Mouse (Mus musculus): ENCODE measurements around the gene Lcor. TPM values are rescaled to one million over a fixed set of nuclear protein-coding genes. Genes with fewer than 3 reads are reported as not detected.
A peak's percentile ranks its signal among the peaks of the same experiment; 100 is the strongest.

Gene Lcor
- polyA plus RNA-seq (2015; fragmentation: Nextera tagmentation; extraction: Ambion mirVana): 14.0 and 14.7 TPM in 2 replicates

- under 1% methylated on average over 47 of the region's 92 CpGs for WGBS
- ATAC-seq (replicated peaks; ENCODE audit: low FRiP score, low read depth) (peak; percentile 91), DNase-seq (ENCODE audit: low spot score) (peak; percentile 85)
- peak; percentile 9; the same call in 1 of the 2 replicates for TF ChIP-seq CTCF (IDR thresholded peaks at IDR 0.05; ENCODE audit: low read depth)
- H3K9me3 ChIP-seq (replicated peaks; ENCODE audit: low read length): no peaks in the 10 kb centered on the region
- peaks cover 13% of the 10 kb centered on the region; the same call in 1 of the 2 replicates for H3K4me1 ChIP-seq (replicated peaks; ENCODE audit: insufficient read depth, low read length)
- H3K27ac ChIP-seq: peak within 1 kb of the TSS; percentile 98
- peak within 1 kb of the TSS; percentile 98 for H3K4me2 ChIP-seq (ENCODE audit: low read length)
- H3K27me3 ChIP-seq (ENCODE audit: insufficient read depth, low read length): no peaks in the 10 kb centered on the region
- no peaks in the 10 kb centered on the region for H3K36me3 ChIP-seq (ENCODE audit: insufficient read depth, low read length)
- peak within 1 kb of the TSS; percentile 92 for H3K9ac ChIP-seq (ENCODE audit: low read depth, low read length)
- H3K4me3 ChIP-seq (replicated peaks; ENCODE audit: low read depth, low read length): peak within 1 kb of the TSS; percentile 95
Observed at GRCm38 (mm10) chr19:41482190-41482908, at the start of gene Lcor. Gene Lcor (plus strand): TSS chr19:41482637.

- no peak overlapping the region for H3K9ac ChIP-seq (ENCODE audit: low read depth, low read length)
- H3K27me3 ChIP-seq (ENCODE audit: insufficient read depth, low read length): no peaks in the 10 kb centered on the region
- no peak overlapping the region for H3K4me2 ChIP-seq (ENCODE audit: low read length)
- no peaks in the 10 kb centered on the region for H3K9me3 ChIP-seq (replicated peaks; ENCODE audit: low read length)
- ATAC-seq (replicated peaks; ENCODE audit: low FRiP score, low read depth): no peak
- H3K36me3 ChIP-seq (ENCODE audit: insufficient read depth, low read length): no peaks in the 10 kb centered on the region
- no peak for TF ChIP-seq CTCF (IDR thresholded peaks at IDR 0.05; ENCODE audit: low read depth)
- no peak for DNase-seq (ENCODE audit: low spot score)
- no peak overlapping the region for H3K4me3 ChIP-seq (replicated peaks; ENCODE audit: low read depth, low read length)
- 87% methylated on average over 10 of the region's 10 CpGs for WGBS
- no peaks in the 10 kb centered on the region for H3K4me1 ChIP-seq (replicated peaks; ENCODE audit: insufficient read depth, low read length)
- no peak overlapping the region for H3K27ac ChIP-seq
Observed at GRCm38 (mm10) chr19:41435366-41435765, 47.1 kb upstream of the Lcor start.

- no peak overlapping the region for H3K4me3 ChIP-seq (replicated peaks; ENCODE audit: low read depth, low read length)
- 95% methylated on average over 9 of the region's 9 CpGs for WGBS
- DNase-seq (ENCODE audit: low spot score) (no peak), ATAC-seq (replicated peaks; ENCODE audit: low FRiP score, low read depth) (no peak)
- H3K4me2 ChIP-seq (ENCODE audit: low read length): no peak overlapping the region
- H3K27me3 ChIP-seq (ENCODE audit: insufficient read depth, low read length): no peaks in the 10 kb centered on the region
- H3K9ac ChIP-seq (ENCODE audit: low read depth, low read length): no peak overlapping the region
- H3K27ac ChIP-seq: no peak overlapping the region
- TF ChIP-seq CTCF (IDR thresholded peaks at IDR 0.05; ENCODE audit: low read depth): no peak
- no peaks in the 10 kb centered on the region for H3K4me1 ChIP-seq (replicated peaks; ENCODE audit: insufficient read depth, low read length)
- no peaks in the 10 kb centered on the region for H3K9me3 ChIP-seq (replicated peaks; ENCODE audit: low read length)
- H3K36me3 ChIP-seq (ENCODE audit: insufficient read depth, low read length): no peaks in the 10 kb centered on the region
Observed at GRCm38 (mm10) chr19:41436461-41436860, 46.0 kb upstream of the Lcor start.

- H3K36me3 ChIP-seq (ENCODE audit: insufficient read depth, low read length): no peaks in the 10 kb centered on the region
- DNase-seq (ENCODE audit: low spot score) (no peak), ATAC-seq (replicated peaks; ENCODE audit: low FRiP score, low read depth) (no peak)
- H3K9ac ChIP-seq (ENCODE audit: low read depth, low read length): no peak overlapping the region
- no peak overlapping the region for H3K27ac ChIP-seq
- no peak overlapping the region for H3K4me2 ChIP-seq (ENCODE audit: low read length)
- WGBS: 90% methylated on average over 6 of the region's 6 CpGs
- H3K4me3 ChIP-seq (replicated peaks; ENCODE audit: low read depth, low read length): no peak overlapping the region
- H3K27me3 ChIP-seq (ENCODE audit: insufficient read depth, low read length): no peaks in the 10 kb centered on the region
- no peak for TF ChIP-seq CTCF (IDR thresholded peaks at IDR 0.05; ENCODE audit: low read depth)
- H3K4me1 ChIP-seq (replicated peaks; ENCODE audit: insufficient read depth, low read length): 0 out of 2 replicates have a peak, but pooled peaks cover 3% of the 10 kb centered on the region
- no peaks in the 10 kb centered on the region for H3K9me3 ChIP-seq (replicated peaks; ENCODE audit: low read length)
Observed at GRCm38 (mm10) chr19:41438953-41439352, 43.5 kb upstream of the Lcor start.

- no peak overlapping the region for H3K27ac ChIP-seq
- TF ChIP-seq CTCF (IDR thresholded peaks at IDR 0.05; ENCODE audit: low read depth): no peak
- H3K9me3 ChIP-seq (replicated peaks; ENCODE audit: low read length): no peaks in the 10 kb centered on the region
- H3K36me3 ChIP-seq (ENCODE audit: insufficient read depth, low read length): no peaks in the 10 kb centered on the region
- H3K4me1 ChIP-seq (replicated peaks; ENCODE audit: insufficient read depth, low read length): 0 out of 2 replicates have a peak, but pooled peaks cover 8% of the 10 kb centered on the region
- no peak overlapping the region for H3K9ac ChIP-seq (ENCODE audit: low read depth, low read length)
- H3K4me3 ChIP-seq (replicated peaks; ENCODE audit: low read depth, low read length): no peak overlapping the region
- ATAC-seq (replicated peaks; ENCODE audit: low FRiP score, low read depth) (no peak), DNase-seq (ENCODE audit: low spot score) (no peak)
- no peaks in the 10 kb centered on the region for H3K27me3 ChIP-seq (ENCODE audit: insufficient read depth, low read length)
- H3K4me2 ChIP-seq (ENCODE audit: low read length): no peak overlapping the region
- WGBS: 17% methylated on average over 3 of the region's 3 CpGs
Observed at GRCm38 (mm10) chr19:41441446-41441845, 41.0 kb upstream of the Lcor start.

- 17% methylated on average over 20 of the region's 20 CpGs for WGBS
- peak; percentile 10 for DNase-seq (ENCODE audit: low spot score)
- H3K9ac ChIP-seq (ENCODE audit: low read depth, low read length): no peak overlapping the region
Observed at GRCm38 (mm10) chr19:41441911-41442607, 40.4 kb upstream of the Lcor start.

More at GRCm38 (mm10) chr19:41441911-41442607, 40.4 kb upstream of the Lcor start:
- H3K4me3 ChIP-seq (replicated peaks; ENCODE audit: low read depth, low read length): peak overlapping the region; percentile 21
- H3K27me3 ChIP-seq (ENCODE audit: insufficient read depth, low read length): no peaks in the 10 kb centered on the region
- H3K4me1 ChIP-seq (replicated peaks; ENCODE audit: insufficient read depth, low read length): 0 out of 2 replicates have a peak, but pooled peaks cover 8% of the 10 kb centered on the region
- no peak for ATAC-seq (replicated peaks; ENCODE audit: low FRiP score, low read depth)
- peak overlapping the region; percentile 46 for H3K4me2 ChIP-seq (ENCODE audit: low read length)
- TF ChIP-seq CTCF (IDR thresholded peaks at IDR 0.05; ENCODE audit: low read depth): no peak
- no peak overlapping the region for H3K27ac ChIP-seq
- H3K36me3 ChIP-seq (ENCODE audit: insufficient read depth, low read length): no peaks in the 10 kb centered on the region
- no peaks in the 10 kb centered on the region for H3K9me3 ChIP-seq (replicated peaks; ENCODE audit: low read length)
